Mouse (Mus musculus) embryonic stem cell, embryonic (primary cell): ENCODE results near the gene Krt71.
"Not testable (repeated sequence)": the region's sequence is repeated elsewhere in the genome, so short reads cannot be mapped to it uniquely, and the experiment has no call there.

Experiments
- CTCF ChIA-PET, 4 experiments: fragments of 300-600 bp in 2 of 4; fragments of 350-600 bp in 2 of 4; sonication (Branson Sonifier 250); formaldehyde crosslinking; loops; one replicate each; lab custom pipeline; 2022; ENCODE audit warnings: inconsistent platforms in 2 of 4; lab: Charles Lee
- POLR2A ChIA-PET, 4 experiments: fragments of 300-600 bp in 2 of 4; fragments of 350-600 bp in 2 of 4; sonication (Branson Sonifier 250); formaldehyde crosslinking; loops; one replicate each; lab custom pipeline; 2022; ENCODE audit warnings: antibody characterized with exemption in 4 of 4, inconsistent platforms in 1 of 4; lab: Charles Lee

The Krt71 gene

DNA sequence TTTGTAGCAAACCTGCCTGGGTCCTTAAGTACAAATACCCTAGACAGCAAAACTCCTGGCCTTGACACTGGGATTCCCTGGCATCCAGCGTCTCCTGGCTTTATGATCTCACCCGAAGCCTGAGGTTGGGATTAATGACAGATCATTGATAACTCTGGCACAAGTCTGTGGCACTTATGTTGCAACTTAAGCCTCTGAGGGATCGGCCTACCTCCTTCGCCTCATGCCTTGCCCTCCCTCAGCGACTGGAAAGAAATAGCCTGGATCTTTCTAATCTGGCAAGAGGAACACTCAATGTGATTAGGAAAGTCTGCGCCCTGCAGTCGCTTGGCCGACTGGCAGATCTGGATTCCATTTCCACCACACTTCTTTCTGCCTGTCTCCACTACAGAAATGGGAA lies 43.0 kb downstream of the Krt71 start:
- ChIA-PET CTCF (no interaction called here), POLR2A (no interaction called here)

DNA sequence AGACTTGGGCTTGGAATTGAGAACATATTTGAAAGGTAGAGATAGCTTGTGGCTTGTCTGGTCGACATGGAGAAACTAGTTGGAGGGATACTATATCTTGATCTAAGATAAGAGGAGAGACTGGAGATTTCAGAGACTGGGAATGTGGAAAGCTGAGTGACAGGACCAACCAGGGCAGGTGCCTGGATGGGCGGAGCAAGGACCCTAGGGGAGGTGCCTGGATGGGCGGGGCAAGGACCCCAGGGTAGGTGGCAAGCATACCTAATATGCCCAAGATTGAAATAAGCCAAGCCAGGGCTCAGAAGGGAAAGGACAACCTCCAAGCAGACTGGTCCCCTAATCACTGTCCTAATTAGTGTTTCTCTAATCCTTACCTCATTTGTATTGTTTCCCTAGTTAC lies 43.7 kb downstream of the Krt71 start:
- POLR2A ChIA-PET, result no interaction called here
- CTCF ChIA-PET, result no interaction called here

DNA sequence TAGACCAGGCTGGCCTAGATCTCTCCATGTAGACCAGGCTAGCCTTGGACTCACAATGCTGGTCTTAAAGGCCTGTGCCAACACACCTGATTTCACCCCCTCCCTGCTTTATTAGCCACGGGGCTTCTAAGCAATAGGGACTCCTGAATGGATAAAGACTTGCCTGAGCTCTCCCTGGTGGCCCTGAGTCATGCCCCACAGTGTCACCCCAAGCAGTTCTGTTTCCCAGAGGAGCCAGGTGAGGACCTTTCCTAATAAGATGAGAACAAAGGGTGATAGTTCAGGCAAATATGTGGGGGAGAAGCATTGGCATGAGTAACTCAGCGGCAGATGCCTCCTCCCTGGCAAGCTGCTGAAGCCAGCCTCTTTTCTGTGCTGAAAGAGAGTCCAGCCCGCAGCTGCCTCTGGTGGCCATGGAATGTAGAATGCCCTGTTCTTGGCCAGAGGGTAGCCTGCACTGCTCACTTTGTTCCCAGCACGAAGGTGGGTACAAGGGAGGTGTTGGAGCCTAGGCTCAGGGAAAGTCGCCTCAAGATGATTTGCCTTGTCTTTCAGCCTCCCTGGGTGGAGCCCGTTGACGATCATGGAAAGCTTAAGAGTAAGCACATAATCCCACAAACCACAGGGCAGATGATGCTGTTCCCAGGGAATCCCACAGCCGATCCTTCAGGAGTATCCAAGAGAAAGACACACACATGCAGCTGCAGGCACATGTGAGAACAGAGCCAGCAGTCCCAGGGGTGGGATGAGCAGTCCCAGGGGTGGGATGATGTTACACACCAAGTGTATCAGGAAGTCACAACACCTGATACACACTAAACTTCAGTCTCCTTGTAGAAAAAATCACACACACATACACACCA lies 45.4 kb downstream of the Krt71 start:
- ChIA-PET POLR2A (no interaction called here), CTCF (interaction anchor here (0.5 to 1.0 kb wide), 5 partner anchors 39 to 347 kb away, joined by 3 to 5 read pairs (median 4); no protein-coding TSS in a partner anchor)

DNA sequence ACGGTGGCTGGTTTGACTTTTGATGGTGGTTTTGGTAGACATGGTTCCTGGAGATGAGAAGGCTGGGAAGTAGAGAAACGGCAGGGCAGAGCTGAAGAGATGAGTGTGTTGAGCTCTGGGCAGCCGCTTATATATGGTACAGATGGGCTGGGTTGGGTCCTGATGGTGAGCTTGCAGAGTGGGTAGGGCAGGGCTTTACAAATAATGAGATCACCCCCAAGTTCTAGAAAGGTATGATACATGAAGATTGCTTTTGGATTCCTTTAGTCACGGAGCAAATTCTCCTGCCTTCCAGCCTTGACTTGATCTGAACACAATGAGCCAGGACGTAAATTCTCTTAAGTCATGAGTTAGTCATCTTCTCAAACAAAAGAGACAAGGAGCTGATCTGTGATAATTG lies 48.7 kb downstream of the Krt71 start, which contains the start of gene Krt6a:
Gene Krt6a, minus strand, starts transcription at position 101 of the 400 bp plus-strand sequence.
- POLR2A ChIA-PET, result no interaction called here
- CTCF ChIA-PET, result interaction anchor here in 1 of 4 experiments (0.7 kb wide), 1 partner anchor 279 kb away, joined by 3 read pairs; no protein-coding TSS in a partner anchor

DNA sequence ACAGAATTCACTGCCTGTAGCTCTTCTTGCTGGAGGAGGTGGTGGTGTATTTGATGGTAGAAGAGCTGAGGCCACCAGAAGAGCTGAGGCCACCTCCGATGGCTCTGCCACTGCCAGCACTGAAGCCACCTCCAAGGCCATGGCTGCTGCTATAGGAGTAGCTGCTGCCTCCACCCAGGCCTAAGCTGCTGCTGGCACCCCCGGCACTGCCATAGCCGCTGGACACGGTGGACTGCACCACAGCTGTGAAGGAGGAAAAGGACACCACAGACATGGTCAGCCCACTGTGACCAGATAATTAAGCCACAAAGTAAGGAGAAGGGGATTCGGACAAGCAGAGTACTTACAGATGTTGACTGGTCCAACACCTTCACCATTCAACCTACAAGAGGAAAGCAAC lies 52.4 kb downstream of the Krt71 start:
- CTCF ChIA-PET, result interaction anchor here in 1 of 4 experiments (1.5 kb wide), 1 partner anchor 283 kb away, joined by 4 read pairs; no protein-coding TSS in a partner anchor
- POLR2A ChIA-PET, result not testable (repeated sequence)

DNA sequence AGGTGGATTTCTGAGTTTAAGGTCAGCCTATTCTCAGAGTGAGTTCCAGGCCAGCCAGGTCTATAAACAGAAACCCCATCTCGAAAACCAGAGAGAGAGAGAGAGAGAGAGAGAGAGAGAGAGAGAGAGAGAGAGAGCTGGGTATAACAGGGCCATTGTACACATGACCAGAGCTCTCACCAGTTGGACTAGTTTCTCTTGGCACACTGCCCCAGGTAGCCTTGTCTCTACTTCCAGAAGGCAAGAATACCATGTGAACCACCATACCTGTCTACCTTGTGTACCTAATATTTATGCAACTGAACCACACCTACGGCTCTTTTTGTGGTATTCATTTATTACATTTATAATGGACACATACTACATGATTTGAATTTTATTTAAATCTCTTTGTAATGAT lies 54.7 kb downstream of the Krt71 start:
- ChIA-PET CTCF (no interaction called here), POLR2A (no interaction called here)
